Mouse (Mus musculus): ENCODE results near the gene Mettl2. TPM values are rescaled to one million over a fixed set of nuclear protein-coding genes. Genes with fewer than 3 reads are reported as not detected.

Mettl2 gene
- total and polyA plus RNA-seq, 2 experiments from 2014 or later = 31.6 to 38.1 TPM

- no peak for DNase-seq
- H3K4me3 ChIP-seq (ENCODE audit: low read depth, low read length) = no peak overlapping the region
- ATAC-seq = no peak
- no peaks in the 10 kb centered on the region for H3K27me3 ChIP-seq (ENCODE audit: insufficient read depth, low read length)
- H3K9me3 ChIP-seq (ENCODE audit: low read length) = no peaks in the 10 kb centered on the region
- H3K4me2 ChIP-seq (ENCODE audit: low read depth) = no peak overlapping the region
- no peak for TF ChIP-seq CTCF (IDR thresholded peaks at IDR 0.05; ENCODE audit: low read depth)
- no peak overlapping the region for H3K9ac ChIP-seq
- H3K36me3 ChIP-seq (ENCODE audit: insufficient read depth) = no peaks in the 10 kb centered on the region
- no peaks in the 10 kb centered on the region for H3K4me1 ChIP-seq (ENCODE audit: insufficient read depth)
- no peak overlapping the region for H3K27ac ChIP-seq (ENCODE audit: low read depth, low read length)
- WGBS = 85% methylated on average over 11 of the region's 11 CpGs
These were observed 26.2 kb downstream of the Mettl2 start for GRCm38 (mm10) chr11:105152357-105152899.

- H3K9me3 ChIP-seq (ENCODE audit: low read length) = no peaks in the 10 kb centered on the region
- H3K27me3 ChIP-seq (ENCODE audit: insufficient read depth, low read length) = no peaks in the 10 kb centered on the region
- no peak overlapping the region for H3K9ac ChIP-seq
- no peak overlapping the region for H3K27ac ChIP-seq (ENCODE audit: low read depth, low read length)
- H3K4me1 ChIP-seq (ENCODE audit: insufficient read depth) = no peaks in the 10 kb centered on the region
- H3K36me3 ChIP-seq (ENCODE audit: insufficient read depth) = no peaks in the 10 kb centered on the region
- no peak for TF ChIP-seq CTCF (IDR thresholded peaks at IDR 0.05; ENCODE audit: low read depth)
- no peak overlapping the region for H3K4me2 ChIP-seq (ENCODE audit: low read depth)
- WGBS = 35% methylated on average over 12 of the region's 12 CpGs
- ATAC-seq = peak; percentile 59
- DNase-seq = peak; percentile 12
- H3K4me3 ChIP-seq (ENCODE audit: low read depth, low read length) = no peak overlapping the region
These were observed 27.0 kb downstream of the Mettl2 start for GRCm38 (mm10) chr11:105153068-105153833.

- Histone ChIP-seq H3K9ac (no peak overlapping the region), H3K9me3 (ENCODE audit: low read length) (no peaks in the 10 kb centered on the region), H3K4me3 (ENCODE audit: low read depth, low read length) (no peak overlapping the region), H3K27ac (ENCODE audit: low read depth, low read length) (no peak overlapping the region), H3K27me3 (ENCODE audit: insufficient read depth, low read length) (no peaks in the 10 kb centered on the region), H3K4me1 (ENCODE audit: insufficient read depth) (no peaks in the 10 kb centered on the region), H3K36me3 (ENCODE audit: insufficient read depth) (no peaks in the 10 kb centered on the region), H3K4me2 (ENCODE audit: low read depth) (no peak overlapping the region)
- DNase-seq = no peak
- no peak for ATAC-seq
- no peak for TF ChIP-seq CTCF (IDR thresholded peaks at IDR 0.05; ENCODE audit: low read depth)
- 89% methylated on average over 4 of the region's 4 CpGs for WGBS
These were observed 29.7 kb downstream of the Mettl2 start for GRCm38 (mm10) chr11:105155915-105156314.

- Histone ChIP-seq H3K4me1 (ENCODE audit: insufficient read depth) (no peaks in the 10 kb centered on the region), H3K4me3 (ENCODE audit: low read depth, low read length) (no peak overlapping the region), H3K27ac (ENCODE audit: low read depth, low read length) (no peak overlapping the region), H3K4me2 (ENCODE audit: low read depth) (no peak overlapping the region), H3K36me3 (ENCODE audit: insufficient read depth) (no peaks in the 10 kb centered on the region), H3K9me3 (ENCODE audit: low read length) (no peaks in the 10 kb centered on the region), H3K27me3 (ENCODE audit: insufficient read depth, low read length) (no peaks in the 10 kb centered on the region), H3K9ac (no peak overlapping the region)
- DNase-seq = no peak
- 89% methylated on average over 19 of the region's 19 CpGs for WGBS
- no peak for ATAC-seq
- TF ChIP-seq CTCF (IDR thresholded peaks at IDR 0.05; ENCODE audit: low read depth) = no peak
These were observed 30.6 kb downstream of the Mettl2 start for GRCm38 (mm10) chr11:105156748-105157267.

- ATAC-seq (no peak), DNase-seq (no peak)
- Histone ChIP-seq H3K27ac (ENCODE audit: low read depth, low read length) (no peak overlapping the region), H3K36me3 (ENCODE audit: insufficient read depth) (no peaks in the 10 kb centered on the region), H3K4me2 (ENCODE audit: low read depth) (no peak overlapping the region), H3K27me3 (ENCODE audit: insufficient read depth, low read length) (no peaks in the 10 kb centered on the region), H3K4me3 (ENCODE audit: low read depth, low read length) (no peak overlapping the region), H3K9ac (no peak overlapping the region), H3K4me1 (ENCODE audit: insufficient read depth) (no peaks in the 10 kb centered on the region), H3K9me3 (ENCODE audit: low read length) (no peaks in the 10 kb centered on the region)
- TF ChIP-seq CTCF (IDR thresholded peaks at IDR 0.05; ENCODE audit: low read depth) = no peak
These were observed 31.8 kb downstream of the Mettl2 start for GRCm38 (mm10) chr11:105158047-105158446.

- Histone ChIP-seq H3K4me3 (ENCODE audit: low read depth, low read length) (no peak overlapping the region), H3K9me3 (ENCODE audit: low read length) (no peaks in the 10 kb centered on the region), H3K27ac (ENCODE audit: low read depth, low read length) (no peak overlapping the region), H3K4me1 (ENCODE audit: insufficient read depth) (no peaks in the 10 kb centered on the region), H3K9ac (no peak overlapping the region), H3K27me3 (ENCODE audit: insufficient read depth, low read length) (no peaks in the 10 kb centered on the region), H3K36me3 (ENCODE audit: insufficient read depth) (no peaks in the 10 kb centered on the region), H3K4me2 (ENCODE audit: low read depth) (no peak overlapping the region)
- DNase-seq (no peak), ATAC-seq (no peak)
- no peak for TF ChIP-seq CTCF (IDR thresholded peaks at IDR 0.05; ENCODE audit: low read depth)
- 56% methylated on average over 6 of the region's 6 CpGs for WGBS
These were observed 33.6 kb downstream of the Mettl2 start for GRCm38 (mm10) chr11:105159673-105160360.

- 94% methylated on average over 2 of the region's 2 CpGs for whole genome bisulfite sequencing
- no peak for TF ChIP-seq CTCF (IDR thresholded peaks at IDR 0.05; ENCODE audit: low read depth)
These were observed 35.2 kb downstream of the Mettl2 start for GRCm38 (mm10) chr11:105161411-105161810.

More at GRCm38 (mm10) chr11:105161411-105161810, 35.2 kb downstream of the Mettl2 start:
- H3K27me3 ChIP-seq (ENCODE audit: insufficient read depth, low read length) = no peaks in the 10 kb centered on the region
- no peak overlapping the region for H3K4me3 ChIP-seq (ENCODE audit: low read depth, low read length)
- H3K4me2 ChIP-seq (ENCODE audit: low read depth) = no peak overlapping the region
- no peaks in the 10 kb centered on the region for H3K9me3 ChIP-seq (ENCODE audit: low read length)
- DNase-seq = no peak
- H3K27ac ChIP-seq (ENCODE audit: low read depth, low read length) = no peak overlapping the region
- H3K36me3 ChIP-seq (ENCODE audit: insufficient read depth) = no peaks in the 10 kb centered on the region
- H3K9ac ChIP-seq = no peak overlapping the region
- ATAC-seq = no peak
- no peaks in the 10 kb centered on the region for H3K4me1 ChIP-seq (ENCODE audit: insufficient read depth)
